Mouse (Mus musculus) right cerebral cortex, adult 18-20 months (tissue): Measurements from ENCODE around the gene Pnpla6.
A peak's percentile ranks its signal among the peaks of the same experiment; 100 is the strongest.

Experiments
- DNase-seq: peaks from one replicate; pipeline ENCODE4 v3.0.0; 2022; ENCODE audit warnings: mixed read lengths

Gene Pnpla6

DNA sequence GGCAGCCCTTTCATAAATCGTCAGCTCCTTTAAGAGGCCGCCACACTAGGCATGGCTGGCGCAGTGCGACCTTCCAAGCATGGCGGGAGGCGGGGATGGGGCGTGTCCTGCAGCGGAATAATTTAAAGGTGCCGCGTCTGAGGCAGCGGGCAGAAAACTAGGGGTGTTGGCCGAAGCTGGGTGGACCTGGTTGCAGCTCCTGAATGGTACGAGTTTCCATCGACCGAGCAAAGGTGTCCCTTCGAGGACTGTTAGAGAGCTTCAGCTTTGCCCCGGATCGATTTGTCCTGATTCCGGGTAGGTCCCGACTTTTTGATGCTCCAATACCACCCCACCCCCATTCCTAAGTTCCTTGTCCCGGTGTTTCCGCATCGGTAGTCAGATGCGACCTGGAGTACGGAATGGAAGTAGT, at the start of gene Pnpla6:
TSS of gene Pnpla6 (plus strand) at position 125 of the 412 bp plus-strand sequence.
- DNase-seq = peak; percentile 92

DNA sequence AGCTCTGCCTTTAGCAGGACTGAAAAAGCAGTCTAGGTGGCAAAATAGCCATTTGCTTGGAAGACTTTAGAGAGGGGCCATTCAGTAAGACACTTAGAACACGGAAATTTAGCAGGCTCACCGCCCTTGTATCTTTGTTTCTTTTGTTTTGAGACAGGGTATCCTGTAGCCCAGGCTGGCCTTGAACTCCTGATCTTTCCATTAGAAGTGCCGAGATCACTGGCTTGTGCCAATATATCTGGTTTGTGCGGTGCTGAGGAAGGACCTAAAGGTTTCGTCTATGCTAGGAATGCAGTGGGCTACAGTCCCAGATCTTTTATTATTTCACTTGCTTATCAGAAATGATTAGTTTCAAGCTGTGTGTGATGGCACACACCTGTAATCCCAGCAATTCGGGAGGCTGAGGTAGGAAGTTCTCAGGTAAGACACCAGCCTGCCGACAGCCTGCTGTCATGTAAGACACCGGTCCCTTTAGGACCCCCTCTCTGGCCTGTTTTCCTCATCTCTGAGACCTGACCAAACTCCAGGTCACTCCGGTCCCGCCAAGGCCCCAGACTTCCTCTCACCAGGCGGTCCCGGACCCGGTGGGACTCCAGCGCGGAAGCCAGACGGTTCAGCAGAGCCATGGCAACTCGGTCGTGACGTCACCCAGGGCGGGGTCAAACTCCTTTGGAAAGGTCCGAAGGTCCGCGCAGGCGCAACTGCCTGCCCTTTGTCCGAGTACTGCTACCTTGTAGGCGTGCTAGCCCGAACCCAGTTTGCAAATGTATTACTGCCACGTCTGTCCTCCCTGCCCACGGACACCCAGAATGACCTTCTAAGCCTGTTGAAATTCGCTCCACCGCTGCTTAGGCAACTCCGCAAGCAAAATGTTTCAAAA, 47.9 kb upstream of the Pnpla6 start, which contains the start of gene Pex11g:
TSS of gene Pex11g (minus strand) at position 675 of the 880 bp plus-strand sequence.
- peak; percentile 85 for DNase-seq

DNA sequence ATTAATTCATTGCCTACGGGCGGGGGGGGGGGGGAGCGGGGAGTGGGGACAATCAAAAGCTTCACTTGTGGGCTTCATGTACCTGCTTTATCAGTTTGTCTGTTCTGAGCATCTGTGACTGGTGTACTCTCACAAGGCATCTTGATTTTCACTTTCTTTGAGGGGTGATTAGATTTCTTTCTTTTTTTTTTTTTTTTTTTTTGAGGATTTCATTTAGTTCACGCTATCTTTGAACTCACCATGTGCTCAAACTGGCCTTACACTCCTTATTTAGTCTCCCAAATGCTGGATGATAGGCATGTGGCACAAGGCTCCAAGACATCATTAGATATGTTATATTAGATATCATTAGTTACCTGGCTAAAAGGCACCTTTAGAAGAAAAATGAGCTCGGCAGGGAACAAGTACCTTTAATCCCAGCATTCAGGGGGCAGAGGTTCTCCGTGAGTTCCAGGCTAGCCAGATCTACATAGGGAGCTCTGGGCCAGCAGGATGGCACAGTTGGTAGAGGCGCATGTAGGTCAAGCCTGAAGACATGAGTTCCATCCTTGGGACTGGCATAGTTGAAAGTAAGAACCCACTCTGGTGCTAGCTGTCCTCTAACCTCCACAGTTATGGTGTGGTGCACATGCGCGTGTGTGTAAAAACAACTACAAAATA, 47.2 kb upstream of the Pnpla6 start:
- no peak for DNase-seq

DNA sequence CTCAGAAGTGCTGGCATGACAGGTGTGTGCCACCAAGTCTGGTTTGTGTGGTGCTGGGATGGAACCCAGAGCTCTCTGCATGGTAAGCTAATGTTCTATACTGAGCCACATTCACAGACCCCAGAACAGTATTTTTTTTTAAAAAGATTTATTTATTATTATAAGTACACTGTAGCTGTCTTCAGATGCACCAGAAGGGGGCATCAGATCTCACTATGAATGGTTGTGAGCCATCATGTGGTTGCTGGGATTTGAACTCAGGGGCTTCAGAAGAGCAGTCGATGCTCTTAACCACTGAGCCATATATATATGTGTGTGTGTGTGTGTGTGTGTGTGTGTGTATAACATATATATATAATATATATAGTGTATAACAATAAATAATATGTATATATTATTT, 46.3 kb upstream of the Pnpla6 start:
- no peak for DNase-seq

DNA sequence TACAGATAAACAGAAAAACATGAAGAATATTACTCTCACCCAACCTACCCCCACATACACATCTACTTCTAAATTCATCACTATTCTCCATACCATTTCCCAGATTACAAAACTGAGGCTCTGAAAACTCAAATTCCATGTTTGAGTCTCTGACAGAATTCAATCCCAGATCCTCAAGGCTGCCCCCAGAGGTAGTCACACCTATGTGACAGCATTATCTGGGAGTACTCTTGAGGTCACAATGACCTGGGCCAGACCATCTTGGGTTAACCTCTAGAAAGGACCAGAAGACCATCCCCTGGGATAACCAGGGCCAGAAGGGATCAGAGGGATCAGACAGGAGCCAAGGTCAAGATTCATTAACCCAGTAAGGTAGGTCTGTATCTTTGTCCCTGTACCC, 44.6 kb upstream of the Pnpla6 start, which contains the start of gene Tex45:
TSS of gene Tex45 (plus strand) at position 301 of the 400 bp plus-strand sequence.
- no peak for DNase-seq

DNA sequence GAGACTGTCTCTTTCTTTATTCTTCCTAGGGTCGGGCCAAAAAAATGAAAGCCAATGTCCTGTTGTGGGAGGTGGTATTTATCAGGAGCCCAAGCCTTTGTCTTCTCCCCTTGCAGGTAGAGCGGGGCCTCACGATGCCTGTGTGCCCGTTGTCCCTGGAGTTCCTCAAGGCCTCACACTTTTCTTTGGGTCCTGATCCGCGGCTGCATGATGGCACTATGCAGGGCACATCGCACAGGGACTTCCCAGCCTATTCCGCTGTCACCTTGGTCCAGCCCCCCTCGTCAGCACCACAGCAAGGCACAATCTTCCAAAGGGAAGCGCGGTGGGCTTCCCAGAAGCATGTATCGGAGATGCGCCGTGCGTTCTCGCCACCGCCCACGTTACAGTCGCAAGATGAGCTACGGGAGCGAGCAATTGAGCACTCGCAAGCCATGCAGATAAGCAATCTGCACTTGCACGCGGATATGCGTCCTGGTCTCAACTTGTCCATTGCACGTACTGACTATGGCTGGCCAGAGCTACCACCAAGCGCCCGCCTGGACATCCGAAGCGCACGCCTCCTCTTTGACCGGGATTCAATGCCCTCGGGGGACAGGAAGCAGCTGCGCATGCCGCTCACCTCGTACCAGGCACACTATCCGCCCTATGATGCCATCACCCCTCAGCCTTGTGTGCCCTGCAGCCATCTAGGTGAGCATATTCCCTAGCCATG, 39.3 kb upstream of the Pnpla6 start:
- no peak for DNase-seq

DNA sequence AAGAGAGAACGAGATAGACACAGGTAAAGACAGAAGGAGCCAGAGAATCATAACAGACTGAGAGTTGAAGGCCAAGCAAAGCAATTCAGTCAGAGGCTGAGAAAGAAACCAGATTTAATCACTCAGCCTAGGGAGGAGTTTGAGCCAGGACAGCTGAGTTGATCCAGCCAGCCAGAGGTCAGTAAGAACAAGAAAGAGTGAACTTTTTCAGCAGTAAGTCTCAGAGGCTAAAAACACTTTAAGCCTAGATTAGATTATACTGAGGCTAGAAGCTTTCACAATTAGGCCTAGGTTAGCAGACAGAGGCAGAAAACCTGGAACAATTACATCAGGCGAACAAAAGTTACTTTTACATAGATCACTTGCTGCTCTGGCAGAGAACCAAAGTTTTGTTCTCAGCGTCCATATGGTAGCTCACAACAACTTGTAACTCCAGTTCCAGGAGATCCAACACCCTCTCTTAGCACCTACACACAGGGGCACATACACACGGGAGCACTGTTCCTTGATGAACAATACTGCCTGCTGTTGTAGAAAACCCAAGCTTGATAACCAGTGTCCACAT, 34.9 kb upstream of the Pnpla6 start:
- DNase-seq = no peak

DNA sequence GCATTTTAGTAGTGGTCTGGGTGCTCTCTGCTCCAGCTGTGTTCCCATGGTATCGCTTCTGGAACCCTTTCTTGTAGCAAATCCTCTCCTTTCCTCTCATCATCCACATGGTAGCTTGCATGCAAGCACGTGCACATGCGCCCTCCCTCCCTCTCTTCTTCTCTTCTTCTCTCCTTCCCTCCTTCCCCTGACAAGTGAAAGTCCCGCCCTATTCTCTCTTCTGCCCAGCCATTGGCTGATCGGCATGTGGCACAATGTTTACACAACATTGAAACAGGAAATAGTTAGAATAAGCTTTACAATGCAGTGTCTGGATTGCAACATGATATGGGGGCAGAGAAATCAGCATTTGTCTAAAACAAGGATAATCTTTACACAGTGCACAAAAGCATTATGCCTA, 33.6 kb upstream of the Pnpla6 start:
- DNase-seq = no peak

DNA sequence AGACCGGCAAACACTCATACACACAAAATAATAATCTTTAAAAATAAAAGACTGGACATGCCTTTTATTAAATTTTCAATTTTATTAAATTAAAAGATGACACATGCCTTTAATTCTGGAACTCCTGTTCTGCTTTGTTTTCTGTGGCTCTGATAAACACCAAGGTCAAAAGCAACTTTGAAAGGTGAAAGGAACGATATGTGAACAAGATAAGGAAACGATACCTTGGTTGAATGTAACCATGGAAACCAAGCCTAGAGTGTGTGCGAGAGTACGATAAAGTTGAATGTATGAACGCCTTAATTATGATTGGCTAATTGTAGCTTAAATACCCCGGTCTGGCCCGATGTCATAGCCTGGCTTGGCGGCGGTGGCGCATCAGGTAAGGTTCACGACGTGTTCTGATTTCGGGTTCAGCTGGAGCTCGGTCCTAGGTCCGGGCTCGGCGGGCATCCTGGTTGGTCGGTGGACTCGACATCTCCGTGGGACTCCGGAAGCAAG, 32.9 kb upstream of the Pnpla6 start:
- DNase-seq = no peak

DNA sequence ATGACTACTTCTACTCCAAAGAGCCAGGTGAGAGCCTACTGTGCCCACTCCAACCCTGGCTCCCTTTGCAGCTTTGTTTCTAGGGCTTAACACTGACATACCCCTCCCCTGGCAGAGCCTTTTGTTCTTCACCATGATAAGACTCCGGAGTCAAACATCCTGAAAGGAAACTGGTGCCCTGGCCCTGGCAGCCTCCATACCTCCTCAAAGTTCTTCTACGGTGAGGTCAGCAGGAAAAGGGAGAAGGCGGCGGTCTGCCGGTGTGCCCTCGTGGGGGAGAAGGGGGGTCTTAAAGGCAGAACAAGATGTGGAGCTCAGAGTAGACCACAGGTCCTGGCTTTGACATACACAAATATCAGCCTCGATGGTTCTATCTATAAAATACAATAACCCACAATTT, 31.6 kb upstream of the Pnpla6 start:
- no peak for DNase-seq

DNA sequence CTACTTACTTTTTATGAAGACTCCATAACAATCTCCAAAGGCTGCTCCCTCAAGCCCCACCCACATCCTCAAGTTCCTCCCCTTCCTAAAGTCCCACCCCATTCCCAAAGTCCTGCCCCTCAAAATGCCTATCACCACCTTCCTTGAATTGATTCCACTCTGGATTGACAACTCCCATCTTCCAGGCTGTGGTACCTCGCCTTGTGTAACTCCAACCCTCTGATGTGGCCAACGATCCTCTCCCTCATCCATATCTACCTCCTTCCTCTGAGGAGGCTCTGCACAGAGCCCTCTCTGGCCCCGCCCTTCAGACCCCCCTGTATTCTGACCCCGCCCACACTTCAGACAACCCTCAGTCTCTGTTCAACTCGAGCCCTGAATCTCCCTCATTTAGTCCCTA, 30.0 kb upstream of the Pnpla6 start:
- no peak for DNase-seq

DNA sequence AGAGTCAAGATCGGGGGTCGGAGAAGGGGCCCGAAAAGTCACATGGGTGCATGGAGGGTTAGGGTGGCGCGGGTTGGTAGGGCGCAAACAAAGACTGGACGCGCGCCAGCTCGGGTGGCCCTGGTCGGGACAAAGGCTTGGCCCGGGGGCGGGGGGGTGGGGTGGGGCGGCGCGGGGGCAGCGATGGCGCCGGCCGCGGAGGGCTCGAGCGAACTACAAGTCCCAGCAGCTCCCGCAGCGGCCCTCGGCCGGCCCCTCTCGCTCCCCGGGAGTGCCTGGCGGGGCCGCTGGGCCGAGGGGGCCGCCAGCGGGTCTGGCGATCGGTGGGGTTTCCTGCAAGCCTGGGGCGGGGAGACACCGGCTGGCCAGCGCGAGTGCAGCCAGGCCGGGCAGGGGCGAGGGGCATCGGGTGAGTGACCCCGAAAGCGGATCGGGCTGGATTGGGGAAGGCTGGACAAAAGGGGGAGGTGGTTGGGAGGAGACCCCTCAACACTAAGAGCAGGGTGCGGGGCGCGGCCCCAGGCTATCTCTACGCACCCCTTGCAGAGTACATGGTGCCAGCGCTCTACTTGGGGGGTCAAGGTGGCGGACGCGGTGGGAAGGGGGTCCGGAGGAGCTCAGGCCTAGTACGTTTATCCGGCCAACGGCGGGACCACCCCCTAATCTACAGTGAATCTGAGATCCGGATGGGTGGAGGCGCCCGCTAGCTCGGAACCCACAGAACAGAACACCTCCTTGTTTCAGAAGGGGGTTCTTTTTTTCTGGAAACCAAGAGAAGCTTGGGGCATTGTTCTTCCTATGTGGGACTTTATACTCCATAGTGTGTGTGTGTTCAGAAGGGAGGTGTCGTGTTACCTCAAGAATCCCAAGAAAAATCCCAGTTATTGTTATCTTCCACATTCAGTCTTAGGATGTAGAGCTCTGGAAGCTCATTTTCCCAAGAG, 22.0 kb upstream of the Pnpla6 start, which contains the start of gene Zfp358:
TSS of gene Zfp358 (plus strand) at position 238 of the 944 bp plus-strand sequence.
- DNase-seq = peak; percentile 74

DNA sequence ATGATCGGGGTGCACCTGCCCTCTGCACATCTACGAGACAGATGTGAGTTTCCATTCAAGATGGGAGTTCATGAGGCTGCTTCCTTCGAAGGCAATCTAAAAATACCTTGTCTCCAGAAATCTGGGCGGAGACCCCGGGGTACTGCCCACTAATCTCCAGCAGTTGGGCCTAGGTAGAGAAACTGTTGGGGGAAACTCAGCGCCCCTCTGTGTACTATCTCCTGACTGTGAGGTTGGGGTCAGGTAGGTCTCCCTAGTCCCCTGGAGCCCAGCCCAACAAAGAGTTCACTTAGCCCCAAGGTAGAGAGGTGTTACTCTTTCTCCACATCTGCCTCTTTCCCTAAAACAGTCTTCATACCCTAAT, 21.4 kb upstream of the Pnpla6 start:
- DNase-seq = no peak

DNA sequence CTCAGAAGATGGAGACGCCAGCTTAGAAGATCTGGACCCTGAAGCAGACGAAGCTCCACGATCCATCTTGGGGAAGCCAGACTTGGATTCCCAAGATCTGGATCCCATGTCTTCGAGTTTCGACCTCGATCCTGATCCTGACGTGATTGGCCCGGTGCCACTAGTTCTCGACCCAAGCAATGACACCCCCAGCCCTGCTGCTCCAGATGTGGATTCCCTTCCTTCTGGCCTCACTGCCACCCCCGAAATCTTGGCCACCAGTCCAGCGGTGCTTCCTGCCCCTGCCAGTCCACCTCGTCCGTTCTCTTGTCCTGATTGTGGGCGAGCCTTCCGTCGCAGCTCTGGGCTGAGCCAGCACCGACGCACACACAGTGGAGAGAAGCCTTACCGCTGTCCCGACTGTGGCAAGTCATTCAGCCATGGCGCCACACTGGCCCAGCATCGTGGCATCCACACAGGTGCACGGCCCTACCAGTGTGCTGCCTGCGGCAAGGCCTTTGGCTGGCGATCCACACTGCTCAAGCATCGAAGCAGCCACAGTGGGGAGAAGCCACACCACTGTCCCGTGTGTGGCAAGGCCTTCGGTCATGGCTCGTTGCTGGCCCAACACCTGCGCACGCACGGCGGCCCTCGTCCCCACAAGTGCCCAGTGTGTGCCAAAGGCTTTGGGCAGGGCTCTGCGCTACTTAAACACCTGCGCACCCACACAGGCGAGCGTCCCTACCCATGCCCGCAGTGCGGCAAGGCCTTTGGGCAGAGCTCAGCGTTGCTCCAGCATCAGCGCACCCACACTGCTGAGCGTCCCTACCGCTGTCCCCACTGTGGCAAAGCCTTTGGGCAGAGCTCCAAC, 19.4 kb upstream of the Pnpla6 start:
- DNase-seq = no peak

DNA sequence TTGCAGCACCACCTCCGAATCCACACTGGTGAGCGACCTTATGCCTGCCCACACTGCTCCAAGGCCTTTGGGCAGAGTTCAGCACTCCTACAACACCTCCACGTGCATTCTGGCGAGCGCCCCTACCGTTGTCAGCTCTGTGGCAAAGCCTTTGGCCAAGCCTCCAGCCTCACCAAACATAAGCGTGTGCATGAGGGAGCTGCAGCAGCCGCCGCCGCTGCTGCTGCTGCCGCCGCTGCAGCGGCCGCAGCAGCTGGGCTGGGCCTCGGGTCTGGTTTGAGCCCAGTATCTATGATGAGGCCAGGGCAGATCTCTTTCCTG, 18.8 kb upstream of the Pnpla6 start:
- no peak for DNase-seq

DNA sequence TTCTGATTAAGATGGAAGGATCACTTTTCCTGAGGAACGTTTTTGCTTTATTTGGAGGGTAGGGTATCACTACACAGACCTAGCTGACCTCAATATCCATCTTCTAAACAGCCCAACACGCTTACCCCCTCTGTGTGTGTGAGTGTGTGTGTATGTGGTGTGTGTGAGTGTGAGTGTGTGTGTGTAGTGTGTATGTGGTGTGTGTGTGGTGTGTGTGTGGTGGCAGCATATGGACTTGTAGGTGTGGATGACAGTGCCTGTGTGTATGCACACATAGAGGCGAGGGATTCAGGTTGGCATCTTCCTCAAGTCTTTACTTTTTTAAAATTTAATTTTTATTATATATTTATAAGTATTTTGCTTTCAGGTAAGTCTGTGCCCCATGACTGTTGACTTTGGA, 16.6 kb upstream of the Pnpla6 start:
- DNase-seq = no peak

DNA sequence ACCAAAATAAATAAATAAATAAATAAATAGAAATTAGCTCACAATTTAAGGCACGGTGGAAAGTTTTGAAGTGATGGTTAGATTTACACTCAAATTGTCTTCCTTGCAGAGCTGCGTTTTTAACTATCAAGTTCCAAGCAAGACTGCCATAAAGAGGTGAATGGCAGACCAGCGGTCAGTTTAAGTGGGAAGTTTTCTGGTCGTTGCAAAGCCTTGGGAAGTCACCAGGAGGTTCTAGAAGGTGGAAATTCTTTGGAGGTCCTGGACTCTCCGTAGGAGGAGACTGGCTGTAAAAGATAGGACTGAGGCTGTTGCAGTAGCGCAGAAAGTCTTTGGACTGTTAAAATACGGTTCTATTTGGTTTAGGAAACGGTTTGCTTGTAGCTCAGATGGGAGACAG, 15.4 kb upstream of the Pnpla6 start:
- no peak for DNase-seq

DNA sequence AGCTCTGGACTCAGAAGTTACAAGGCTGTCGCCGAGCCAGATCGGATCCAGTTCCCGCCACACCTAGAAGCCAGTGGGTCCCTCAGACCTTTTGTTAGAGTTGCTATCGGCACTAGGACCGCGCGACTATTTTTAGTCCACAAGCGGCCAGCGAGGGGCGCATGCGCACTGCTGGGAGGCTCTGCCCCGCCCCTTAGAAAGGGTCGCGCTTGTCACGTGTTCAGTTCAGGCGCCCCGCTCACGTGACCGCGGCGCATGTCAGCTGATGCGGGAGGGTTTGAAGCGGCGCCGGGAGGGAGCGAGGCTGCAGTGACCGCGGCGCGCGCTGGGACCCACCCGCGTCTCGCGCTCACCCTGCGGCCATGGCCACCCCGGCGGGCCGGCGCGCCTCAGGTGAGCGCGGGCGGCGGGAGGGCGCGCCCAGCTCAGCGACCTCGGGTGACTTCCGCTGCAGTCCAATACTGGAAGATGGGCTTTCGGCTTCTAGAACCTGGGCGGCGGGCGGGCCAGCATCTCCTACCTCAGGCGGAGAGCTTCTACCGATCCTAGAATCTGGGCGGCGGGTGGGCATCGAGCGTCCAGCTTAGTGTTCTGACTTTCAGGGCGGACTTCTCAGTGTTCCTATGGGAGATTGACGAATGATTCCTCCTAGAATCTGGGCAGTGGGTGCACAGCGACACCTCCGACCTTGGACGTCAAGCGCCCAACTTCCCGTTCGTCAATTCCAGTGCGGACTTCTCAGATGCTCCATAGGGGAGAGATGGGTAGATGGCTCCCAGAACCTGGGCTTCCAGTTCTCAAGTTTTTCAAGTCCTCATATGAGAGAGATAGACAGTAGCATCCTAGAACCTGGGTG, 14.7 kb upstream of the Pnpla6 start, which contains the start of gene Mcoln1:
TSS of gene Mcoln1 (plus strand) at position 223 of the 856 bp plus-strand sequence.
- DNase-seq = peak; percentile 98

DNA sequence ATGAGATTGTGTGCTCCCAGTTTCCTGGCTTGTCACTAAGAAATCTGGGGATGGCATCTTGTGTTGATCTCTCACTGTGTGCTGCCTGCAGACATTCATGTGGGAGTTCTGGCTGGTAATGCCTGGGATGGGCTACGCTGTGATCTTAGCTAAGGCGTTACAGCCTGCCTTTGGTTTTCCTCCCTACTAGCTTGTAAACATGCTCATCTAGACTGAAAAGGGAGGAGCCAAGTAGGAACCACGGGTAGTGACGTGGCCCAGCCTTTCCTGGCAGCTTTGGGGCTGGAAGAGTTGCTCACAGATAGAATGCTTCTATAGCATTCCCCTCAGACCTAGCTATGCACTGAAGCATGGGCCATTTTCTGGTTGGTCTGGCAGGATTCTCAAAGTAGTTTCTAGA, 13.0 kb upstream of the Pnpla6 start:
- DNase-seq = no peak
